Mouse (Mus musculus) thymus, adult 2 months (tissue): ENCODE measurements around the gene Zmiz1. TPM values are rescaled to one million over a fixed set of nuclear protein-coding genes. Genes with fewer than 3 reads are reported as not detected.

ENCODE experiments used
- DNase-seq: peaks from one replicate; pipeline ENCODE4 v3.0.0; 2021
- H3K27ac ChIP-seq: fragments of 200-500 bp; 2 replicates; pipeline ENCODE4 v1.5.1; 2012; ENCODE audit warnings: low read length, control low read depth; ENCODE audit not compliant: control insufficient read depth, insufficient read depth
- H3K27me3 ChIP-seq: fragments of 200-500 bp; 2 replicates; pipeline ENCODE4 v1.6.1; 2012; ENCODE audit warnings: mild to moderate bottlenecking, low read length, moderate library complexity, mixed read lengths; ENCODE audit not compliant: control insufficient read depth, insufficient read depth
- H3K36me3 ChIP-seq: fragments of 200-500 bp; 2 replicates; pipeline ENCODE4 v1.6.1; 2012; ENCODE audit warnings: mild to moderate bottlenecking, low read length, moderate library complexity; ENCODE audit not compliant: control insufficient read depth, insufficient read depth
- H3K4me1 ChIP-seq: fragments of 200-500 bp; replicated peaks from 2 replicates; pipeline ENCODE4 v1.6.1; 2012; ENCODE audit warnings: low read length; ENCODE audit not compliant: control insufficient read depth, insufficient read depth
- H3K4me3 ChIP-seq: fragments of 200-500 bp; 2 replicates; pipeline ENCODE4 v1.5.1; 2012; ENCODE audit warnings: mild to moderate bottlenecking, low read length, control low read depth, moderate library complexity; ENCODE audit not compliant: control insufficient read depth, insufficient read depth
- CTCF ChIP-seq: fragments of 200-500 bp; IDR thresholded peaks from 2 replicates; pipeline ENCODE4 v1.5.1; 2012; ENCODE audit warnings: mild to moderate bottlenecking, control low read depth, low read length, moderate library complexity, borderline replicate concordance; ENCODE audit not compliant: control insufficient read depth, poor library complexity, insufficient read depth; ENCODE audit errors: extremely low read depth
- POLR2A ChIP-seq: fragments of 200-500 bp; IDR thresholded peaks from 2 replicates; pipeline ENCODE4 v1.6.1; 2012; ENCODE audit warnings: mild to moderate bottlenecking, low read length, control low read depth, moderate library complexity; ENCODE audit not compliant: control insufficient read depth, poor library complexity, insufficient read depth; ENCODE audit errors: extremely low read depth
- WGBS: fragments of 180-500 bp; shearing (Covaris S2); methylation state at CpG from one replicate; pipeline ENCODE4 v1.1.7; 2018; 5-methylcytosine and 5-hydroxymethylcytosine counted together
- polyA plus RNA-seq: library from polyadenylated mRNA; depleted of rRNA; stranded (reverse); fragments of >200 nt; gene quantifications from 2 replicates; pipeline ENCODE4 v1.2.3, GENCODE M21; 2012

Gene Zmiz1
- polyA plus RNA-seq, 1 experiment, result 58.9 TPM

DNA sequence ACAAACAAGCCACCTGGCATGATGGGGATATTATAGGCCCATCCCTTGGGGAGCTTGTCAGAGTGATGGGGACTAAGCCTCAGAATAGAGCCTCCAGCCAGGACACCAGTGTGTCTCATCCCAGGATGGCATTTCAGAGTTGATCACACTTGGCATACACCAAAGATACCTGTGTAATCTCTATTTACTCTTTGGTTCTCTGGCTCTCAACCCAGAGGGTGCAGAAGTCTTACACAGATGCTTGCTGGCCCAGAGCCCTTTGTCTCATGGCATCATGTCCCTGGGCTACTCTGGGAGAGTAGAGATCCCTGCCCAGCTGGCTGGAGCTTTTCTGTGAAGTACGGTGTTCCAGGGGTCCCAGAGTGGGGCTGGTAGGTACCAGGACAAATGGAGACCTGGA is 78.4 kb downstream of the Zmiz1 start:
- WGBS, result 100% methylated on average over 1 of the region's 1 CpGs
- peaks cover 19% of the 10 kb centered on the region for H3K4me1 ChIP-seq
- no peak overlapping the region for H3K4me3 ChIP-seq
- no peaks in the 10 kb centered on the region for H3K36me3 ChIP-seq
- TF ChIP-seq POLR2A (no peak), CTCF (no peak)
- no peak overlapping the region for H3K27ac ChIP-seq
- DNase-seq, result no peak
- H3K27me3 ChIP-seq, result no peaks in the 10 kb centered on the region

DNA sequence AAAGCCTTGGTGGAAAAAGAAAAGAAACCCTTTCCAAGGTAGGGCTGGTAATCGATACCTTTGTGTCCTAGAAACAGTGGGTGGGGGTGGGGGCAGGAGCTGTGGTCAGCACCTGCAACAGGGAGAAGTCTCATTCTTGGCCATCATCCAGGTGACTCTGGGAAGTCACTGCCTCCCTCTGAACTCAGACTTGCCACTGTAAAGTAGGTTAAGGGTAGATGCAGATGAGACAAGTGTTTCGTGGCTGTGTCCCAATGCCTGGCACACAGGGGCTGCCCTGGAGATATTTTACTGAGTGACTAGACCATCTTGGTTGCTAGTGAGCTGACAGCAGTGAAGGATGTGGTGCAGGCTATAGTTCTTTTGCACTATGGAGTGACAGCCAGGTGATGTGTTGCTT is 79.5 kb downstream of the Zmiz1 start:
- H3K27ac ChIP-seq, result no peak overlapping the region
- H3K27me3 ChIP-seq, result no peaks in the 10 kb centered on the region
- H3K4me3 ChIP-seq, result no peak overlapping the region
- DNase-seq, result no peak
- peaks cover 23% of the 10 kb centered on the region for H3K4me1 ChIP-seq
- H3K36me3 ChIP-seq, result no peaks in the 10 kb centered on the region
- no peak for TF ChIP-seq POLR2A
- TF ChIP-seq CTCF, result no peak
- WGBS, result 45% methylated on average over 2 of the region's 2 CpGs

DNA sequence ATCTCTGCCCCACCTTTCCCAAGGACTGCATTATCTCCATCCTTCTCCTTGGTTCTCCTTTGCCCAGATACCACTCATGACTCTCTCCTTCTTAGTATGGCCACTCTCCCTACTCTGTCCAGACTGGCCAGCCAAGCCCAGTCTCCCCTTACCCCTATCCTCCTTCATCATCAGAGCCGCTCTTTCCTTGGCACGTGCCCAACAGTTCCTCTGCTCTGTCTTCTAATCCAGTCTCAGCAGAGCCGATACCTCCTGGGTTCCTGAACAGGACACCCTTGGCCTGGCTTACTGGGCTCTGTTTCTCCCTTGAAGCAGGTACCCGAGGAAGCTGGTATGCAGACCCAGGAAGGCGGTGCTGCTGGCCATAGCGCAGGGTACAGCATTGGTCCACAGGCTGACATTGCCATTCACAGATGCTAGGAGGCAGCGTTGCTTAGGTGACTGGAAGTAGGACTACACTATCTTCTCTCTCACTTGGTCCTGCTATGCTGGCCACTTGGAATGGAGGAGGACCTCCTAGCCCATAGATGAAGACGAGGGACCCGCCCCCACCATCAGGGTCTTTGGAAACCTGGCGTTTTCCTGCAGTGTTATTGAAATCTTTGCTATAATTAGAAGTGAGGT is 80.6 kb downstream of the Zmiz1 start:
- no peak for TF ChIP-seq POLR2A
- Histone ChIP-seq H3K36me3 (no peaks in the 10 kb centered on the region), H3K27me3 (no peaks in the 10 kb centered on the region), H3K4me3 (no peak overlapping the region), H3K27ac (no peak overlapping the region), H3K4me1 (peaks cover 17% of the 10 kb centered on the region)
- DNase-seq, result no peak
- 94% methylated on average over 10 of the region's 10 CpGs for WGBS

DNA sequence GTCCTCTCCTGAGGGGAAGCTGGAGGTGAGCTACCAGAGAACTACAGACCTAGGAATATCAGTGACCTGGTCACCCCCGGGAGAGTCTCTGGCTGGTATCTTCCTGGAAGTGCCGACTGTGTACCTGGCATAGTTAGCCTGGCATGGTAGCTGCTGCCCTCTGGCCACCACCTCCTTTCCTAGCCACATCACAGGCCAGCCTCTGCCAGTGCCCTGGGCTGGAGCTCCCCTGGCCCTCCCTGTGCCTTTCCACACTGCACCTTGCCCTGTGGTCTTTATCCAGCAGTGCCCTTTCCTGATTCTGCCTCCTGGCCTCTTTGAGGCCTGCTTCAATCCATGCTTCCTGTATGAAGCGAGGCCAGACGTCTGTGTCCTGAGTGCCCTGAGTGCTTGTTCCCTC is 81.2 kb downstream of the Zmiz1 start:
- 85% methylated on average over 4 of the region's 4 CpGs for WGBS
- no peak for DNase-seq
- Histone ChIP-seq H3K4me3 (no peak overlapping the region), H3K27me3 (no peaks in the 10 kb centered on the region), H3K4me1 (peaks cover 17% of the 10 kb centered on the region), H3K36me3 (no peaks in the 10 kb centered on the region), H3K27ac (no peak overlapping the region)
- TF ChIP-seq CTCF, result no peak
- TF ChIP-seq POLR2A, result no peak

DNA sequence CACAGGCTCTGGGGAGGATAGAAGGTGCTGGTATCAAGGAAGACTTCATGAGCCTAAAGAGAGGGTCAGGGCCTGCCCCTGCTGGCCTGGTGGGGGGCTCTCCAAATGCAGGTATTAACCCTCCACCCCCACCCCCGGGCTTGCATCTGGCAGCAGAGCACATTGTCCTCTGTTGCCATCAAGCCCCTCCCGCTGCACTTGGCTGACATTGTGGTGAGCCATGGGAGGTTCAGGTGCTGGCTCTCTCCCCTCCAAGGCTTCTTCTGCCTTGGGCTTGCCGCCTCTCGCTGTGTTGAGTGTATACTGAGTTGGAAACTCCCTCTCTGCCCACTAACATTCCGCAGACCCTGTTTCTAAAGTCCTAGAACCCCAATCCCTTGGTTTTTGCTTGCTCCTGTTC is 82.2 kb downstream of the Zmiz1 start:
- Histone ChIP-seq H3K27me3 (no peaks in the 10 kb centered on the region), H3K4me1 (peaks cover 17% of the 10 kb centered on the region), H3K36me3 (no peaks in the 10 kb centered on the region), H3K27ac (no peak overlapping the region), H3K4me3 (no peak overlapping the region)
- WGBS, result 28% methylated on average over 5 of the region's 5 CpGs
- no peak for DNase-seq
- TF ChIP-seq POLR2A (no peak), CTCF (no peak)

DNA sequence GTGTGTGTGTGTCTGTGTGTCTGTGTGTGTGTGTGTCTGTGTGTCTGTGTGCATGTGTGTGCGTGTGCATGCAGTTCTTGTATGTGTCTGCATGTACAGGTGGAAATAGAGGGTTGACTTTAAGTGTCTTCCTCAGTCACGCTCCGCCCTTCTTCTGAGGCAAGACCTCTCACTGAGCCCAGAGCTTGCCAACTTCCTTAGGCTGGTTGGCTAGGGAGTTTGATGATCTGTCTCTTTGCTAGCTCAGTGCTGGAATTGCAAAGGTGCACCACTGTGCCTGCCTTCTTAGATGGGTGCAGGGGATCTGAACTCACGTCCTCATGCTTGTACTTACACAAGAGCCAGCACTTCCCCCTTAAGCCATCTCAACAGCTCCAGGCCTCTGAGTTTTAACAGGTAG is 84.1 kb downstream of the Zmiz1 start:
- TF ChIP-seq CTCF (no peak), POLR2A (no peak)
- H3K4me1 ChIP-seq, result peaks cover 34% of the 10 kb centered on the region
- no peak overlapping the region for H3K4me3 ChIP-seq
- H3K36me3 ChIP-seq, result no peaks in the 10 kb centered on the region
- no peaks in the 10 kb centered on the region for H3K27me3 ChIP-seq
- WGBS, result 94% methylated on average over 4 of the region's 4 CpGs
- no peak for DNase-seq
- no peak overlapping the region for H3K27ac ChIP-seq

DNA sequence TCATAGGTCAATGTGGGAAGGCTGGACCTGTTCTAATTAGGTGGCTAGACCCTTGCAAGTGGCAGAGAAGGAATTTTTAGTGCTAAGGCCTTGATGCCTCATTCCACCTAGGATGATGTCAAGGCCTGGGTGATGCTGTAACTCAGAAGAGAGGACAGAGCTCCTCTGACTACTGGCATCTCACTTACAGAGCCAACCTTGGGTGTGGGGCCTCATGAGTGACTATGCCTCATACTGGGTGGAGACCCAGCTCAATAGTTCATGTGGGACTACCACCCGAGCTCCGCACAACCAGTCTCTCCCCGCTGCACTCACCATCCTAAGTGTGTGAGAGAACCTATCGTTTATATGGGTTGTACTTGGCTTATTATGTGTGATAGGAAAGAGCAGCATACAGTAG is 84.9 kb downstream of the Zmiz1 start:
- TF ChIP-seq POLR2A, result no peak
- TF ChIP-seq CTCF, result no peak
- no peaks in the 10 kb centered on the region for H3K36me3 ChIP-seq
- peaks cover 37% of the 10 kb centered on the region for H3K4me1 ChIP-seq
- no peak overlapping the region for H3K27ac ChIP-seq
- WGBS, result over 99% methylated on average over 4 of the region's 4 CpGs
- DNase-seq, result no peak
- no peaks in the 10 kb centered on the region for H3K27me3 ChIP-seq
- no peak overlapping the region for H3K4me3 ChIP-seq
